Mouse (Mus musculus): Measurements from ENCODE around the gene Foxn3.

- TF ChIP-seq CTCF (IDR thresholded peaks at IDR 0.05; ENCODE audit: extremely low read depth, insufficient read depth, insufficient read length, insufficient replicate concordance) (no peak), POLR2A (IDR thresholded peaks at IDR 0.05; ENCODE audit: low read depth, low read length) (no peak)
These were observed 325.9 kb downstream of the Foxn3 start for GRCm38 (mm10) chr12:99237497-99237896.

All from spleen, adult 2 months (tissue).